Mouse (Mus musculus) heart, postnatal 0 days (tissue): ENCODE results near the gene Car2. TPM values are rescaled to one million over a fixed set of nuclear protein-coding genes. Genes with fewer than 3 reads are reported as not detected.

Experiments
- ATAC-seq: fragments of 200-750 bp; cut with Nextera tagmentation; 2 replicates; pipeline ENCODE4 v1.8.0; 2017; ENCODE audit warnings: low read depth, moderate number of reproducible peaks, moderate library complexity; ENCODE audit not compliant: insufficient read depth
- DNase-seq: peaks from one replicate; pipeline ENCODE4 v3.0.0-alpha.2; 2016; ENCODE audit warnings: low spot score
- H3K27ac ChIP-seq: fragments of 300-500 bp; sonication (generic); 2 replicates; pipeline ENCODE4 v1.5.1; 2014; ENCODE audit warnings: low read depth, mild to moderate bottlenecking
- H3K27me3 ChIP-seq: fragments of 300-500 bp; sonication (generic); 2 replicates; pipeline ENCODE4 v1.6.1; 2014; ENCODE audit warnings: low read length, mixed read lengths; ENCODE audit not compliant: control insufficient read depth, insufficient read depth
- H3K36me3 ChIP-seq: fragments of 300-500 bp; sonication (generic); replicated peaks from 2 replicates; pipeline ENCODE4 v1.6.1; 2014; ENCODE audit warnings: low read length, mixed read lengths; ENCODE audit not compliant: control insufficient read depth, insufficient read depth
- H3K4me1 ChIP-seq: fragments of 300-500 bp; sonication (generic); 2 replicates; pipeline ENCODE4 v1.6.1; 2014; ENCODE audit warnings: antibody characterized with exemption; ENCODE audit not compliant: control insufficient read depth, insufficient read depth
- H3K4me2 ChIP-seq: fragments of 300-500 bp; sonication (generic); 2 replicates; pipeline ENCODE4 v1.6.1; 2014; ENCODE audit warnings: low read depth, mild to moderate bottlenecking, low read length, moderate library complexity
- H3K4me3 ChIP-seq: fragments of 300-500 bp; sonication (generic); 2 replicates; pipeline ENCODE4 v1.5.1; 2014; ENCODE audit warnings: low read depth, low read length
- H3K9ac ChIP-seq: fragments of 300-500 bp; sonication (generic); replicated peaks from 2 replicates; pipeline ENCODE4 v1.6.1; 2014; ENCODE audit warnings: low read depth, low read length, mixed read lengths
- H3K9me3 ChIP-seq: fragments of 300-500 bp; sonication (generic); replicated peaks from 2 replicates; pipeline ENCODE4 v1.6.1; 2016; ENCODE audit warnings: low read length; ENCODE audit not compliant: control insufficient read depth
- CTCF ChIP-seq: IDR thresholded peaks from 2 replicates; pipeline ENCODE4 v1.5.1; 2016; ENCODE audit warnings: antibody characterized with exemption, control low read depth, low read depth
- EP300 ChIP-seq: IDR thresholded peaks from 2 replicates; pipeline ENCODE4 v1.6.1; 2016; ENCODE audit warnings: antibody characterized with exemption, low read depth
- WGBS: fragments of 180-500 bp; shearing (Covaris S2); extraction: QIAGEN DNeasy Blood & Tissue Kit; methylation state at CpG from one replicate; pipeline ENCODE4 v1.1.7; 2014; 5-methylcytosine and 5-hydroxymethylcytosine counted together
- polyA plus RNA-seq: library from polyadenylated mRNA; unstranded; fragments of >200 nt; fragmentation: Nextera tagmentation; extraction: Ambion mirVana; gene quantifications from 2 replicates; pipeline ENCODE4 v1.2.1, GENCODE M21; 2015
- total RNA-seq: library from RNA; depleted of rRNA; stranded (reverse); fragments of >200 nt; gene quantifications from 2 replicates; pipeline ENCODE4 v1.2.3, GENCODE M21; 2014; ENCODE audit warnings: low replicate concordance

Car2 gene
- total and polyA plus RNA-seq, 2 experiments from 2014 or later = 13.3 to 19.9 TPM

GRCm38 (mm10) chr3:14880277-14880676 is 5.8 kb upstream of the Car2 start:
- H3K4me3 ChIP-seq = no peak overlapping the region
- DNase-seq = no peak
- H3K4me2 ChIP-seq = no peak overlapping the region
- no peak for ATAC-seq
- H3K9ac ChIP-seq = no peak overlapping the region
- WGBS = 61% methylated on average over 2 of the region's 2 CpGs
- TF ChIP-seq EP300 = no peak
- no peak for TF ChIP-seq CTCF
- peaks cover 4% of the 10 kb centered on the region; the same call in 1 of the 2 replicates for H3K4me1 ChIP-seq
- H3K27ac ChIP-seq = no peak overlapping the region
- H3K27me3 ChIP-seq = no peaks in the 10 kb centered on the region
- no peaks in the 10 kb centered on the region for H3K36me3 ChIP-seq
- no peaks in the 10 kb centered on the region for H3K9me3 ChIP-seq

GRCm38 (mm10) chr3:14882005-14882404 is 4.1 kb upstream of the Car2 start:
- ATAC-seq (no peak), DNase-seq (no peak)
- Histone ChIP-seq H3K4me3 (no peak overlapping the region), H3K4me2 (no peak overlapping the region), H3K27ac (no peak overlapping the region), H3K9me3 (no peaks in the 10 kb centered on the region), H3K9ac (no peak overlapping the region), H3K36me3 (no peaks in the 10 kb centered on the region), H3K27me3 (0 out of 2 replicates have a peak, but pooled peaks cover 2% of the 10 kb centered on the region), H3K4me1 (peaks cover 1% of the 10 kb centered on the region; the same call in 1 of the 2 replicates)
- TF ChIP-seq CTCF (no peak), EP300 (no peak)

GRCm38 (mm10) chr3:14882756-14883155 is 3.3 kb upstream of the Car2 start:
- Histone ChIP-seq H3K9me3 (no peaks in the 10 kb centered on the region), H3K4me3 (no peak overlapping the region), H3K27ac (no peak overlapping the region), H3K27me3 (0 out of 2 replicates have a peak, but pooled peaks cover 5% of the 10 kb centered on the region), H3K9ac (no peak overlapping the region), H3K4me1 (no peaks in the 10 kb centered on the region), H3K36me3 (no peaks in the 10 kb centered on the region), H3K4me2 (no peak overlapping the region)
- DNase-seq = no peak
- no peak for TF ChIP-seq EP300
- WGBS = 57% methylated on average over 3 of the region's 3 CpGs
- ATAC-seq = no peak

- DNase-seq (no peak), ATAC-seq (no peak)
- no peak overlapping the region for H3K4me3 ChIP-seq
- no peak overlapping the region for H3K27ac ChIP-seq
- no peaks in the 10 kb centered on the region for H3K4me1 ChIP-seq
- no peak overlapping the region for H3K4me2 ChIP-seq
- no peak overlapping the region for H3K9ac ChIP-seq
- H3K36me3 ChIP-seq = no peaks in the 10 kb centered on the region
- 0 out of 2 replicates have a peak, but pooled peaks cover 5% of the 10 kb centered on the region for H3K27me3 ChIP-seq
- no peaks in the 10 kb centered on the region for H3K9me3 ChIP-seq
- TF ChIP-seq CTCF = no peak
- TF ChIP-seq EP300 = no peak
Observed at GRCm38 (mm10) chr3:14884826-14885225, 1.2 kb upstream of the Car2 start.

GRCm38 (mm10) chr3:14887134-14887666 is 1.1 kb downstream of the Car2 start:
- Histone ChIP-seq H3K27ac (no peak overlapping the region), H3K4me1 (no peaks in the 10 kb centered on the region), H3K4me2 (peak overlapping the region; percentile 87), H3K9ac (peak overlapping the region; percentile 67; the same call in 1 of the 2 replicates), H3K9me3 (no peaks in the 10 kb centered on the region), H3K4me3 (peak overlapping the region; percentile 76), H3K27me3 (0 out of 2 replicates have a peak, but pooled peaks cover 5% of the 10 kb centered on the region), H3K36me3 (no peaks in the 10 kb centered on the region)
- TF ChIP-seq CTCF (no peak), EP300 (no peak)
- ATAC-seq = no peak
- WGBS = 43% methylated on average over 11 of the region's 11 CpGs
- no peak for DNase-seq

- H3K4me3 ChIP-seq = no peak overlapping the region
- H3K36me3 ChIP-seq = no peaks in the 10 kb centered on the region
- H3K9ac ChIP-seq = no peak overlapping the region
- DNase-seq (no peak), ATAC-seq (no peak)
- H3K4me1 ChIP-seq = no peaks in the 10 kb centered on the region
- 0 out of 2 replicates have a peak, but pooled peaks cover 5% of the 10 kb centered on the region for H3K27me3 ChIP-seq
- WGBS = 68% methylated on average over 10 of the region's 10 CpGs
- no peak overlapping the region for H3K4me2 ChIP-seq
- H3K27ac ChIP-seq = no peak overlapping the region
- H3K9me3 ChIP-seq = no peaks in the 10 kb centered on the region
- no peak for TF ChIP-seq EP300
- no peak for TF ChIP-seq CTCF
Observed at GRCm38 (mm10) chr3:14887686-14888295, 1.7 kb downstream of the Car2 start.
